Mouse (Mus musculus): ENCODE data around the gene Bloc1s1.

Gene Bloc1s1

DNA sequence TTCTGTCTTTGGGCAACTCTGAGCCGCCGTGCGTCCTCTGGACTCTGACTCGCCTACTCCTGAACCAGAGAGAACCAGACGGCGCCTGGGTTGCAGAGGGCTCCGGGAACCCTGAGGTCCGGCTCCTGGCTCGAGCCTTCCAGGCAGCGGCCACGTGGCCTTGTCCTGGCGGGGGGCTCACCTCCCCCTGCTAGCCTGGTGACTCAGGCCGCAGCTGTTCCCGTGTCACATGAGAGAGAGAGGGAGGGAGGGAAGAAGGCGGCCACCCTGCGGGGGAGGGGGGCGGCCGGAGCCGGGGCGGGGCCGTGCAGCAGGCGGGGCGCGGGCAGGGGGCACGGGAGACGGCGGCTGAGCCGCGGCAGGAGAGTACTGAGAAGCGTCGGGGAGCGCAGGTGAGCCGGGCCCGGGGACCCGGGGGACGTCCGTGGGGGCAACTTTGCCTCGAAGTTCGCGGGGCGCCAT, 14.2 kb downstream of the Bloc1s1 start:
- intact Hi-C loops (cut with DNase I): no loop called here

DNA sequence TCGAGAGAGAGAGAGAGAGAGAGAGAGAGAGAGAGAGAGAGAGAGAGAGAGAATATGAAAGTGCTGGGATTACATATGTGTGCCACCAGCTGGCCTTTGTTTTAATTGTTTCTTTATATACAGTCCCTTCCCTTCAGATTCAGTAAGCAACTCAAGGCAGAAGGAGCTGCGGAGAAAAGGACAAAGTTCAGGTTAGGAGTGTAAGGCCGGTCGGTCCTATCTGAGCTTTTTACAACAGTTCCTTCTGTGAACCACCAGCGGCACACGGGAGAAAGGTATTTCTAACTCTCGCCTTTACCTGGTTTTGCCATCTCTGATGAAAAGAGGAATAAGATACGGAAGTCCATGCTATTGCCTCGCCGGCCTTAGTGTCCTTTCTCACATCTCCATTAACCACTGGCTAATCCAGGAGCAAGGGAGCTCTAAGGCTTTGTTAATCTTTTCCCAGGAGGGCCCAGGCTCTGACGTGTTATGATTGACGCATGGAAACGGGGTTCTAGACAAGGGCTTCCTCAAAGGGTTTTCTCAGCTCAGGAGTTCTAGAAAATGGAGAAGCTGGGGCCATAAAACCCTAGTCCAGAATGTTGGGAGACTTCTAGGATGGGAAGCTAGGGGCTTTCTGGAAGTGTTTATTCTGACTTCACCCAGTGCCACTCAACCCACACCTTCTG, 14.9 kb downstream of the Bloc1s1 start:
- intact Hi-C loops (cut with DNase I): no loop called here

DNA sequence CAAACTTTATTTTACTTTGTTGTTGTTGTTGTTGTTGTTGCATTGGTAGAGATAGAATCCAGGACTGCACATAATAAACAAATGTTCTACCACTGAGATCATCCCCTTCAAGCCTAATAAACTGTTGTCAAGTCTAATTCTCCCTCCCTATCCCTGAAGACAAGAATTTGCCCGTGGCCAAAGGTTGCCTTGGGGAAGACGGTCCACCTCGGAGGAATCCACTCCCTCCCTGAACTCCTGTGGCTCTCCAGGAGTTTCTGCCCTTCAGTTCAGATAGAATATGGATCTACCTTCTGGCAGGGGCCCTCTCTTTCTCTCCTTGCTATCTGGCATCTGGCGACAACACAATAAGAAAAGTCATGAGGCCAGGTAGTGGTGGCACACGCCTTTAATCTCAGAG, 19.0 kb downstream of the Bloc1s1 start:
- intact Hi-C loops (cut with DNase I): no loop called here

DNA sequence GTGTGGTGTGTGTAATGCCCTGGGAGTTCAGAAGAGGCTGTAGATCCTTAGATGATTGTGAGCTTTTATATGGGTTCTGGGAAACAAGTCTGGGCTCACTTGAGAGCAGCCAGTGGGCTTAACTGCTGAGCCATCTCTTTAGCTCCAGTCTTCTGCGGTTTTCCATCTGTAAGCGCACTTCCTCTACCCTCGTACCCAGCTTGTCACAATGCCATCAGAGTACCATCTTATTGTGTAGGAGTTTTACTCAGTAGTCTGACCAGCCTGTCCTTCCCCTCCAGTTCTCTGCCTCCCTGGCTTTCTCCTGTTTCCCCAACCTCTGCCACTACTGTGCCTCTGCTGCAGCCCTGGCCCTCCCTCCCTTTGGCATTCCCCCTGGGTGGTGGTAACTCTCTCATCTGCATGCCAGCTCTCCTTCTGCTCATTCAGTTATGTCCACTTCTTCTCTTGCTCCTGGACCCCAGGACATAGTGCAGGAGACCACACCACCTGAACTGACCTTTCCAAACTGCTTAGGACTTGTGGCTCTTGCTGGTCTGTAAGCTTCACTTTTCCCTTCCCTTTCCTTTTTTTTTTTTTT, 21.3 kb downstream of the Bloc1s1 start:
- intact Hi-C loops (cut with DNase I): no loop called here

DNA sequence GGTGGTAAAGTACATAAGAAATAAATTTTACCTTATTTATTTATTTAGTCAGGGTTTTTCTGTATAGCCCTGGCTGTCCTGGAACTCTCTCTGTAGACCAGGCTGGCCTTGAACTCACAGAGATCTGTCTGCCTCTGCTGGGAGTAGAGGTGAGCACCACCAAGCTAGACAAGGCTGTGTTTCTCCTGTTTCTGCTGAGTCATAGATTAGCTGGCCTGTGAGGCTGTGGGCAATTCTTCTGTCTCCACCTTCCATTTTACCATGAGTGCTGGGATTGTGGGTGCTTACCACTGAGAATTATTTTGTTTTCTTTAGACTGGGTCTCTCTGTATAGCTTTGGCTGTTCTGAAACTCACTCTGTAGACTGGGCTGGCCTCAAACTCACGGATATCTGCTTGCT, 22.4 kb downstream of the Bloc1s1 start:
- intact Hi-C loops (cut with DNase I): no loop called here

DNA sequence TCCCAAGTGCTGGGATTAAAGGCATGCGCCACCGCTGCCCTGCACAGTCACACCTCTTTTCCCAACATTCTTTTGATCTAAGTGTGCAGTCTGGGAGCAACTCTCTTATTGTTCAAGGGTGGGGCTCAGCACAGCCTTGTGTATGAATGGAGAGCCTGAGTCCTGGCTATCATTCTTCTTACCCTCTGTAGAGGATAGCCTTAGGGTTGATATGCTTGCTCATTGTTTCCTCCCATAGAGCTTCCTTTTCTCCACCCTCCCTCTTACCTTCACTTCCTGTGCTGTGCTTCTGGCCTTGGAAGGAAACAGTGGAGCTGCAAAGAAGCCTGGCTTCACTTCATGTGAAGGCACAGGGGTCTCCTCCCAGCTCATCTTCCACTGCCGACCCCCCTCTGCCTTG, 23.1 kb downstream of the Bloc1s1 start, which contains the start of gene Cd63:
TSS of gene Cd63 (plus strand) at position 292 of the 400 bp plus-strand sequence.
- intact Hi-C loops (cut with DNase I): no loop called here

DNA sequence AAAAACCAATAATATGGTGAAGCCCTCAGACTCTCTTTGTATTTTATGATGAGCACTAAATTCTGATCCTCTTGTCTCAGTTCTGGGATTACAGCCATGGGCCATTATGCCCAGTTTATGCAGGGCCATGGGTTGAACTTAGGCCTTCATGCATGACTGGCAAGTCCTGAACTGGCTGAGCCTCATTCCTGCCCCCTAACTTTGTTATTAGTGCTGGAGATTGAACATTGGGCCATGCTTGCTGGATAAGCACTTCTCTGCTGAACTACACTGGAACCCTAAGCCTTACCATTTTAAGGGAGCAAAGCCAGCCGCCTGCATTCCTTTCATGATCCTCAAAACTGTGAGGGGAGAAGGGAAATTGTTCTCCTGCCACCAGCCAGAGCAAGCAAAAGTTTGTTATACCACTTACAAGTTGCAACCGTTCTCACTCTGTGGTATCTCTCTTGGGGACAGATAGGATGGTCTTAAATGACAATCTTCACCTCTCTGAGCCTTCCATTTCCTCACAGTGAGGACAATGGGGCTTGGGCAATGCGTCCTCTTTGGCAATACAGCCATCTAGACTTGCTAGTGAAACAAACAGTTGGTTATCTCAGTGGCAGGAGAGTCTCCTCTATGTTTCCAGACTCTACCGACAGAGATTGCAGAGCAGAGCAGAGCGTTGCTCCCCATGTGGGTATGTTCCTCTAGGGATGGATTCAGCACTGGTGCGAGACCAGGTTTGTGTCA, 23.9 kb downstream of the Bloc1s1 start:
- intact Hi-C loops (cut with DNase I): no loop called here

DNA sequence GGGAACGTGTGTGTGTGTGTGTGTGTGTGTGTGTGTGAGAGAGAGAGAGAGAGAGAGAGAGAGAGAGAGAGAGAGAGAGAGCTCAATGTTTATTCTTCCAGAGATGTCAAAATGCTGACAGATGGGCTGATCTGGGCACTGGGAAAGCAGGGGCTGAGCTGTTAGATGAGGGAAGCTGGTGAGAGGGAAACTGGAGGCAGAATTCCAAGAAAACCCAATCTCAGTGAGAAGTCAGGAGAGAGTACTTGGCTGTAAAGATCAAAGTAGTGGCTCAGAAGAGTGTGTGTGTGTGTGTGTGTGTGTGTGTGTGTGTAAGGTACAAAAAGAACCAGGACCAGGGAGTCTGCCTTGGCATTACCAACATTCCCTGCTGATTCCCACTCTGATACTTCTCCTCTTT, 26.3 kb downstream of the Bloc1s1 start:
- intact Hi-C loops (cut with DNase I): no loop called here

DNA sequence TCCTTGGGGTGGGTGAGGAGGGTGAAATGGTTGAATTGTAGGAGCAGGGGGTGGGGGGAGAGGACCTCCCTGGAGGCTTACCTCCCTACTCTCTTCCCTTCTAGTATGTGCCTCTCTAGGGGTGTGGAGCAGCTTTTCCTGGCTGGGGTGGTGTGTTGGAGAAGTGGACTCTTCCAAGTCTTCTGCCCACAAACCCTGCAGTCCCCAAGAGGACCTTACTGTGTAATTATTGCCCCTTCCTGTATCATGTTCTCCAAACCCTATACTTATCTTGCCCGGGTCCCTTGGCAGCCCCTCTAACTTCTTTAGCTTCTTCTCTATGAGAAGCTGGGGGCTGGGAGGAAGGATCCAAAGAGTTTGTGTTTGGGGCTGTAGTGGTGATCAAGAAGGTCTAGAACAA, 27.0 kb downstream of the Bloc1s1 start:
- intact Hi-C loops (cut with DNase I): no loop called here

DNA sequence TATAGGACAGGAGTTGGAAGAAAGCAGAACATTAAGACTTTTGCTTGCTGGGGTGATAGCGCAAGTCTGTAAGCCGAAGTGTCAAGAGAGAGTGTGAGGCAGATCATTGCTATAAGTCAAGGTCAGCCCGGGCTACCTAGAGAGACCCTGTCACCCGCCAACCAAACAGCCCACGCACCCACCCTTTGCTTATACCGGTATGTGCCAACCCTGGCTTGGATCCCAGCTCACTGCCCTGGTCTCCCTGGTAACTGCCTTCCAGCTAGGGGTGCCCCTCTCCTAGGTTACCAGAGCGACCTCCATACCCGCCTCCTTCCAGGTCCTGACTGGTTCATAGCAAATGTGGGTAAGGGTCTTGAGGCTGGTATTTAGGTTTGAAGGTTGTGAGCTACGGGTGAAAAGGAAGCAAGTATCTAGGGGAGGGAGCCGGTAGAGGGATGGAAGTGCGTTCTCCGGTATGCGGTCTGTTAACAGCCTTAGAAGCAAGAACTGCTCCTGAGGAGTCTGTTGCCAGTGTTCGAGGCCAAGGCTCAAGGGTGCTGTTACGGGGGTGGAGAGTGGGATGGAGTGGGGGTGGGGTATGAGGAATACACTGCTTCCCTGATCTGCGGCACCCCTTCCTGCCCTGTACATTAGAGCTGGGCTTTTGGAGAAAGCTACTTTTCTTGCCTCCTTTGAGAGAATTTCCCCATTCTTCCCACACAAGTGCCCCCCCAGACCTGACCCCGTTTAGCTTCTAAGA, 27.7 kb downstream of the Bloc1s1 start:
- intact Hi-C loops (cut with DNase I): loop anchor here (2.0 kb wide), 2 partner anchors 51 to 165 kb away; no protein-coding TSS in a partner anchor

DNA sequence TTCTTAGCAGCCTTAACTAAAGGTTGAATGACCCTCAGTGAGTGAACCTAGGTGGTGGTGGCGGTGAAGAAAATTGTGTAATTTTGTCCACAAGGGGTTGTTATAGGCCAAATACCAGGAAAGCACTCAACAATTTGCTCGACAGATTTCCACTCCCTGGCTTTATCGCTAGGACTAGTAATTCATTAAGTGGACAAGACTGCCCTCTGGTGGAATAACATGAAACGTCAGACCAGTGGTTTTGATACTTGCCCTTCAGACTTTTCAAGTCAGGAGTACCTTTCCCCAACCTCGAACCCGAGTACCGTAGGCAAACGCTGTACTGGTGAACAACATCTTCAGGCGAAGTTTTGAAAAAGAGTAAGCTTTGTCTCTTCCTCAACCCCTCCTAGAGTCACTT, 28.4 kb downstream of the Bloc1s1 start:
- intact Hi-C loops (cut with DNase I): loop anchor here (2.0 kb wide), 2 partner anchors 51 to 165 kb away; no protein-coding TSS in a partner anchor

DNA sequence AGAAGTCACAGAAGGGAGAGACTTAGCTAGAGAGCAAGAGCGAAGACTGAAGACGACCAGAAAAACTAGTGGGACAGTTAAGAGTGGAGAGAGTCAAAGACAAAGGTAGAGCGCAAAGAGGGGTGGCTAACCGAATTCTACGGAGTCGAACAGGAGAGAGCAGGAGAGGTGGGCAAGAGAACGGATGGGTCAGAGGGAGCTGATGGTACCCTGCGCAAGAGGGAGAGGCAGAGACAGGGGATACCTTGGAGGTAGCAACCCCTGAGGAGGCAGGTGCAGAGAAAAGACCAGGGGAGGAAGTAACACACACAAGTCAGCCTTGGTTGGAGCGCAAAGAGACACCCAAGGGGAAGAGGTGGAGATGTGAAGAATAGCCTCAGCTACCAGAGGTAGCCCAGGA, 31.6 kb downstream of the Bloc1s1 start:
- intact Hi-C loops (cut with DNase I): no loop called here

DNA sequence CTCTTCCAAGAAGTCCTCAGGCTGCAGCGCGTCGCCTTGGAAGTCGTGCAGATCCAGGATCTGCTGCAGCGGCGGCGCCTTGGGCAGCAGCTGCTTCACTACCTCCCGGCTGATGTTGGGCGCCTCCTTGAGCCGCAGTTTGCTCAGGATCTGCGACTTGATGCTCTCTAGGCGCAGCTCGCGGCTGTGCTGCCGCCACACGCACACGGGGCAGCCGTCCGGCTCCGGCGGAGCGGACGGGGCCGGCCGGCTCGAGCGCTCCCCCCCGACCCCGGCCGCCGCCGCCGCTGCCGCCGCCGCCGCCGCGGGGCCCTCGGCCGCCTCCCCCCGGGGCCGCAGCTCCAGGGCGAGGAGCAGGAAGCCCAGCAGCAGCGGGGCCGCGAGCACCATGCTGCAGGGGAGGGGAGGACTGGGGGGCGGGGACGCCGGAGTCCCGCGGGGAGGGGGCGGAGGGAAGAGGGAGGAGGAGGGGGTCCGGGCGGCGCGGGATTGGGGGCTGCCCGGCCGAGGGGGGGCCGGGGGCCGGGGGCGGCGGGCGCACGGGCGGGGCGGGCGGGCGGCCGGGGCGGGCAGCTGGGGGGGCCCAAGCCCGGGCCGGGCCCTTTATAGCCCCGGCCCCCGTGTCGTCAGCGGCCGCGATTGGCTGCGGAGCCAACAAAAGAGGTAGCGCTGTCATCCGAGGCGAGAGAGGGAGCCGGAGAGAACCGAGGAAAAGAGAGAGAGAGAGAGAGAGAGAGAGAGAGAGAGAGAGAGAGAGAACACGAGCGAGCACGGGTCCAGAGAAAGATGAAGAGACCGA, 32.3 kb downstream of the Bloc1s1 start, which contains the start of gene Gdf11:
TSS of gene Gdf11 (minus strand) at position 423 of the 799 bp plus-strand sequence.
- intact Hi-C loops (cut with DNase I): no loop called here

DNA sequence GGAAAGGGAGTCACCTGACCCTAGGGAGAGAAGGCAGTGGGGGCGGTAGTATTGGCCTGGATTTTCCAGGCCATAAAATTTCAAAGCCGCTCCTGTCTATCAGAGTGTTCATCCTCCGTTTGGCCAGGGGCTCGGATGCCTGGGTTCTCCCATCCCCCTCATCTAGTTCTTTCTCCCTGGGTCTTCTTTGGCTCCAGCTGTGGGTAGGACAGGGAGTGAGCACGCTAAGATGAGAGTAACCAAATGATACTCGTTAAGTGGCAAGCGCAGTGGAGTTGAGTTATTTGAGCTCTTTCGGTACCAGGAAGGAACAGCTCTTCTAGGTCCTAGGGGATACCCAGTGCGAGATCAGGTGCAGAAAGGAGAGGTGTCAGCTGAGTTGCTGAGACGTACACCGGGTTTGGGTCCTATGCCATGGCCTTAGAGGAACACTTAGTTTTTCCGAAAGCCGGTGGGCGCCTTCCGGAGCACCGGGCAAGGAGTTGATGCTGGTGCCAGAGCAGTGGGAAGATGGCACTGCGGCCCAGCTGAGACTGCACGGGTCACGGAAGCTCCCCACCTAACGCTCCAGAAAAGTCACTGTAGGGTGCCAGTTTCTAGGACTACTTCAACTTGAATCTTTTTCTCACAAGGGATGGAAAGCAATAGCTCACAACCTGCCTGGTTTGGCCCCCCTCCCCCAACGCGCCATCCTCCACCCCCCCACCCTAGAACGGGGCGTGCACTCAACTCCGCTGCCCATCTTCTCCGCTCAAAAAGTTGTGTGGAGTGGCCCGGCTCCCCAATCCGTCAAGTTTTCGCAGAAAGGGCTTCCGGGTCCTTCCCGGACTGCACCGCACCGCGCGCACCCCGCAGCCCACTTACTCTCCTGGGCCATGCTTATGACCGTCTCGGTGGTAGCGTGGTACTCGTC, 33.2 kb downstream of the Bloc1s1 start:
- intact Hi-C loops (cut with DNase I): no loop called here

DNA sequence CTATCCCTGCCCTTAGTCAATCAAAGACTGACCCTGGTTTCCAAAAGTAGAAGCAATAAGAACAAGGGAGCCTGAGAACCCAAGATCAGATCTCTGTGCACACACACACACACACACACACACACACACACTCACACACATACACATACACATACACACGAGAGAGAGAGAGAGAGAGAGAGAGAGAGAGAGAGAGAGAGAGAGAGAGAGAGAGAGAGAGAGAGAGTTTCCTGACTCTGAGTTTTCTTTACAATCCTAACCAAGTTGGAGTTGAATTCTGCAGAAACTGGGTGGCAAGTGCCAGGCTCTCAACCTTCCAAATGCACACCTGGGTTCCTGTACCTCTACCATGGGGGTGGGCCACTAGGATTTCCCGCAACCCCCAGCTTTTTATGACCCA, 34.0 kb downstream of the Bloc1s1 start:
- intact Hi-C loops (cut with DNase I): no loop called here

DNA sequence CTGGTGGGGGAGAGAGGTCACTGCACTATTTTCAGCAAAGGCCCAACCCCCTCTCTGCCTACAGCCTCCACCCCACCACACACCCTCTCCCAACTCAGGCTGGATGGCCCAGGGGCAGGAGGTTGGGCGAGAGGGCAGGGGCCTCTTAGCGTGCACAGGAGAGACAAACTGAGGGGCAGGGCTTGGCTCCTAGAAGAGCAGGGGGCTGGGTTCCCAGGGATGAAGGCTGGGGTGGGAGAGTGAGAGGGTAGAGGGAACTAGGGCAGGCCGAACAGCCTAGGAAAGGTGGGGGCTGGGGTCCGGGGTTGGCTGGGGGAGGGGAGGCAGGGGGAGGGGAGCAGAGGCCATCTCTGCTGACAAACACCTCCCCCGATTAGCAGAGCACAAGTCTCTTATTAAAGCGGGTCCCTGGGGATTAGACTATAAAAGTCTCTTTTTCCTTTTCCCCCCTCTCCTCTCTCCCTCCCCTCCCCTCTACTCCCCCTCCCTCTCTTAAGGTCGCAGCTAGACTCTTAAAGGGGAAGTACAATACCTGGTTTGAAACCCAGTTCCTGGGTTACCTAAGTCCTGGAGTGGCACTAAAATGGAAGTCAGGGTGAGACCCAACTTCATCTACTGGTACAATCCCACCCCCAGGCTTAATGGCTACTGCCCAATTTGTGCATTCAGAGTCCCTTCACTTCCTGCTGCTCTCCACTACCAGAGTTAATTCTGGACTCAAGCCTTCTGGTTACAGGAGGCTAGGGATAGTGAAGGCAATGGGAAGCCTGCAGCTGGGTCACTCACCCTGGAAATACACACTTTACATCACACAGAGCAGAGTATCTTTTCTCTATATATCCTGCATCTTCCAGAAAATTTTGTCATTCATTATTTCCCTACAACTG, 34.7 kb downstream of the Bloc1s1 start:
- intact Hi-C loops (cut with DNase I): no loop called here

DNA sequence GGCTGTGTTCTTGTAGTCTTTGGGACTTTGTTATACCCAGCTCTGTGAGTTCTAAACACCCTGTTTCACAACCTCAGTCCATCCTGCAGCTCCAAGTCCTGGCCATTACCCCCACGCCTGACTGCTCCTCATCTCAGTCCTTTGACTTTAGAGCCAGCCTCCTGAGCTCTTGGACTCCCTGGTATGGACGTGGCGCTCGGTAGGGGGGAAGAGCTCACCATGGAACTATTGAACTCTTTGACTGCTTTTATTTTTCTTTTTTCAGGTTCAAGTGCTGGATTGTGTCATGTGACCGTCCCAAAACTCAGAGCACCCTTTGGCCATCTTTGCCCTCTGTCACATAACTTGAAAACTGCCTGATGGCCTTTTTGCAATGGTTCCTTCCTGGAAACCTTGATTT, 41.8 kb downstream of the Bloc1s1 start:
- intact Hi-C loops (cut with DNase I): no loop called here

DNA sequence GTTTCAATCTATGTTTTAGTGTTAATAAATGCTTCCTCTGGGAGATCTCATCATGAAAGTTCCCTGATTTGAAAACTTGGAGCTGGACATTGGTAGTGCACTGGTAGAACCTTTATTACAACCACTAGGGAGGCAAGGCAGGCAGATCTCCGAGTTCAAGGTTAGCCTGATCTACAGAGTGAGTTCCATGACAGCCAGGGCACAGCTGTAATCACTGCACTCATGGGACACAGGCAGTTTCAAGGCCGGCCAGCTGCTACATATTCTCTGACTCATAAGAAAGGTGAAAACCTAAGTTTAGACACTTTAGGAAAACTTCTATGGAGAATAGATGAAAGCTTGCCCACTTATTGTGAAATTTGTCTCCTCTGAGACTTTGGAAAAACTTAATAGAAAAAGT, 45.0 kb downstream of the Bloc1s1 start:
- intact Hi-C loops (cut with DNase I): no loop called here

DNA sequence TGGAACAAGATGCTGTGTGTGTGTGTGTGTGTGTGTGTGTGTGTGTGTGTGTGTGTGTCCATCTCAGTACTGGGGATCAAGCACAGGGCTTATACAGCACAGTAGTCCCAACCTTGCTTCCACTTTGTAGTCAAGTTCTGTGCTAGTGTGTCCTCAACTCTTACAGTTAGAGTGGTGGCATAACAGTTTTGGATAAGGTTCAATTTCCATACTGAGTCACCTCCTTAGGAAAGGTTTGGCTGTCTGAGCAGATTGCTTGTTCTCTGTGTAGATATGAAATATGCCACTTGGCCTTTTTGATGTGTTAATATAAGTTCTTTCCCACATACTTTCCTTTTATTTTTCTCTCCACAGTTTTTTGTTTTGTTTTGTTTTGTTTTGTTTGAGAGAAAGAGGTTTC, 45.5 kb downstream of the Bloc1s1 start:
- intact Hi-C loops (cut with DNase I): no loop called here

Data from adrenal gland (tissue).